Mouse (Mus musculus): ENCODE measurements around the gene Rpl41. TPM values are rescaled to one million over a fixed set of nuclear protein-coding genes. Genes with fewer than 3 reads are reported as not detected.
"Not testable (repeated sequence)": the region's sequence is repeated elsewhere in the genome, so short reads cannot be mapped to it uniquely, and the experiment has no call there.

Gene Rpl41
- total RNA-seq, 2 experiments from 2014 or later = 1,490 to 1,551 TPM

DNA sequence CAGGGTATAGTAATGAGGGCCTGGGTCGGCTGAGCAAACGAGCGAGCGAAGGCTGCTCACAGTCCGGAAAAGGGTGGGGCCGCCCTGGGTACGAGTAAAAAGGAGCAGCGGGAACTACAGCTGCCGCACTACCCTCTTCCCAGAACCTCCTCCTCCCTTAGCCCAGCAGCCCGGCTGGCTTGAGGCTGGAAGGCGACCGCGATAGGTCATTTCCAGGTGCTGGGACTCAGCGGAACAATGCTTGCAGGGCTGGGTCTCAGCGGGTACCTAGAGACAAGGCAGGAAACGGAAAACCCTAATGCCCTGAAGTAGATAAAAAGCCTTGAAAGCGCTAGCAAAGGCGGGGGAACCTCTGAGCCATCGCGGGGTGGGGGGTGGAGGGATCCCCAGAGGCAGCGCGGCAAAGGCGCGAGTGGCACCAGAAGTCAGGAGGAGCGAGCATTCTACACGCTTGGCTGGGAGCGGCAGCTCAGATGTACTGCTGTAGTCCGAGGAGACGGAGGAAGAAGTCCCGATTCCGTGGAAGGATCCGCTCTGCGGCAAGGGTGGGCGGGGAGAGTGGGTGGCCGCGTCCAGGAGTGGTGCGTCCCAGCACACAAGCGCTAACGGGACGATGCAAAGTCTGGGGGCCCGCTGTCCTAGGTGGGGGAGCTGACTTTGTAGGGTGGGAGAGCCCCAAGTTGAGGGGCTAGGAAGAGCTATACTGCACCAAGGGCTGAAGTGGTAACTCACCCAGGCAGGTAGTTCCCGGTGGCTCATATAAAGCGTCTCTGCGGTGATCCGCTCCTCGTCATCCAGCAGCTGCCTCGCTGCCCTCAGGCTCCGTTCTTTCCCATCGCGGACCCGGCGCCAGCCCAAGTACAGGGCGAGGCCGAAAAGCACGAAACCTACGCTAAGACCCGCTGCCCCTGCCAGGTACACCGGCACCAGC is 24.1 kb downstream of the Rpl41 start:
- peak; percentile 60 to 65 for DNase-seq

GRCm38 (mm10) chr10:128524111-128524731 is 24.9 kb downstream of the Rpl41 start:
- DNase-seq = peak in 1 of 2 experiments; percentile 39

DNA sequence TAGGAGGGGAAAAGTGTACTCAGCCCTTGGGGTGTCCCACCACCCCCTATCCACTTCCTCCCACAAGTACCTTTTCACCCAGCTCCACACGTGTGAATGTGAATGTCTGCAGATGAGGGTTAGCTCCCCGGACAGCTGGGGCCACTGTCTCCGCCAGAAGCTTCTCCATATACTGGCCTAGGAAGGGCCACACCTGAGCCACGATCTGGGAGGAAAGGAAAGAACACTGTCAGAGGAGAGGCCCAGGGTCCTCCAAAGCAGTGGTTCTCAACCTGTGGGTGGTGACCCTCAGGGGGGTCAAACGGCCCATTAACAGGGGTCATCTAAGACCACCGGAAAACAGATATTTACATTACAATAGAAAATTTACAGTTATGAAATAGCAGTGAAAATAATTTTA is 26.8 kb downstream of the Rpl41 start:
- no peak for DNase-seq

- DNase-seq = no peak
These were observed 28.5 kb downstream of the Rpl41 start for GRCm38 (mm10) chr10:128520591-128520990.

DNA sequence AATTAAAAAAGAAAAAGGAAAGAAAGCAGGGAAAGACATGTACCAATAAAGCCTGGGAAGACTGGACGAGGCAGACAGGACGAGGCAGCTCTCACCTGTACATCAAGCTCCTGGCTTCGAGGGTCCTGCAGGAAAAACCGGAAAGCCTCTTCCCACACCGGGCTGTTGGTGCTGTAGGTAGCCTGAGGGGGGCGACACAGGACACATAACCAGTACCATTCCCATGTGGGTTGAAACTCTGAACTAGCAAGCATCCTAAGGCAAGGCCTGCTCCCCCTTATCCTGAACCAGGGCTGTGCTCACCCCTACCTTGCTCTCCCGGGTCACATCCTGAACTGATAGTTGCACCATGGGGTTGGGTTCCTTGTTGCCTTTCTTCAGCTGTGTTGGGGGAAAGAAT is 30.3 kb downstream of the Rpl41 start:
- peak; percentile 53 to 74 for DNase-seq

DNA sequence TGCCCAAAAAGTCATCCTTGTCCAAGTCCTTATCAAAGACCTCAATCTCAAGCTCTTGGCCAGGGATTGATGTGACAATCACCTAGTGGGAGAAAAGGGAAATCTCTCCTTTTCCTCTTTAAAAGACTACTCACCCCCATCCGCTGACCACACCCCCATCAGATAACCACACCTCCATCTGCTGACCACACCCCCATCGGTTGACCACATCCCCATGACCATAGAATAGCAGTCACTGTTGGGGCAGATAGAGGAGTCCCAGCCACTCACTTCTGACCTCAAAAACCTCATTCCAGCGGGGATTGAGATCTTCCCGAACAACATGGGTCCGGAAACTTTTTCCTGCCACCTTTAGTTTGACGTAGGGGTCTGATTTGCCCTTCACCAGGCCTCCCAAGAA is 32.4 kb downstream of the Rpl41 start:
- DNase-seq = no peak

GRCm38 (mm10) chr10:128516029-128516428 is 33.1 kb downstream of the Rpl41 start:
- no peak for DNase-seq

- DNase-seq = no peak
These were observed 34.1 kb downstream of the Rpl41 start for GRCm38 (mm10) chr10:128515044-128515443.

GRCm38 (mm10) chr10:128511761-128512160 is 37.3 kb downstream of the Rpl41 start:
- no peak for DNase-seq

GRCm38 (mm10) chr10:128511189-128511588 is 37.9 kb downstream of the Rpl41 start:
- DNase-seq = no peak

DNA sequence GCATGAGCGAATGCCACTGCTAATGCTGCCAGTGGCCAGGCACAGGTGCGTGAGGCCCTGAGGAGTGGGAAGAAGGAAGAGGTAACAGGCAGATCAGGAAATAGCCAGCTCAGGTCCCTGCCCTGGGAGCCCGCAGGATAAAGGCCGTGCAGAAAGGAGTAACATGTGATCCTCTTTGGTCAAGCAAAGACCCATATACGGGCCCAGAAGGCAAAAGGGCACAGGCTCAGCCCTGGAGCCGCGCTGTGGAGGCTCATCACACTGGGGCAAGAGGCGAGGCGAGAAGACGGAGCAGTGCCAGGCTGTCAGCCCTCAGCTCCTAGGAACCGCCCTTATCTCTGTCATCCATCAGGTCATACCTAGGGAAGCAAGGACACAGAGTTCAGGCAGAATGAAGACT is 38.8 kb downstream of the Rpl41 start:
- DNase-seq = no peak

DNA sequence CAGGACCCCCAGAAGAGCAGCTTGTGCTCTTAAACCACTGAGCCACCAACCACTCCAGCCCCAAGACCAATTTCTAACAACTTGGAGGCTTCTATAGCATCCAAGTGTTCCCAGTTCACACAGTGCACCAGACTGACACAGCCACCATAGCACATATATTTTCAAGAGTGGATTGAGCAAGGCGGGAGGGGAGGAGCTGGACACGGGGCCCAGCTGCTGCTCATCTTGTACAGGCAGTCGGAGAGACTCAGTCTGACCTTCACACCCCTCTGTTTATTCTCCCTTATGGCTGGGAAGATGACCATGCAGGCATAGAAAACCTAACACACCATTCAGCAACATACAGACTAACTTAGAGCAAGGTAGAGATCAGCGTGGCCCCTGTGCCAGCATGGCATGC is 39.3 kb downstream of the Rpl41 start:
- no peak for DNase-seq

- DNase-seq = no peak
These were observed 39.9 kb downstream of the Rpl41 start for GRCm38 (mm10) chr10:128509203-128509602.

DNA sequence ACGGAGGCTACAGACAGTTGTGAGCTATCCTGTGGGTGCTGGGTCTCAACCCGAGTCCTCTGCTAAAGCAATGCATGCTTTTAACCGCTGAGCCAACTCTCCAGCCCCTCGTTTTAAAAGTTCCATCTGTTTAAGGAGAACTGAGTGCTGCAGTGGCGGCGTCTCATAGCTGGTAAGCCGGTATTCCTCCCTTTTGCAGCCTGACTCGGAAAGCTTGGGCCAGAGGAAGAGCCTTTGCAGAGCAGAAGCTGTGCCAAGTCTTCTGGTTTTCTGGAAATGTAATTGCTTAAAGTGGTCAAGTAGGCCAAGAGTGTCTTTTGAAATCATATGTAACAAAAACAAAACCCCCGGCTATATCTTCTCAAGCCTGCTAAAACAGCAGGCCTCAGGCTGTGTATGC is 40.8 kb downstream of the Rpl41 start:
- no peak for DNase-seq

DNA sequence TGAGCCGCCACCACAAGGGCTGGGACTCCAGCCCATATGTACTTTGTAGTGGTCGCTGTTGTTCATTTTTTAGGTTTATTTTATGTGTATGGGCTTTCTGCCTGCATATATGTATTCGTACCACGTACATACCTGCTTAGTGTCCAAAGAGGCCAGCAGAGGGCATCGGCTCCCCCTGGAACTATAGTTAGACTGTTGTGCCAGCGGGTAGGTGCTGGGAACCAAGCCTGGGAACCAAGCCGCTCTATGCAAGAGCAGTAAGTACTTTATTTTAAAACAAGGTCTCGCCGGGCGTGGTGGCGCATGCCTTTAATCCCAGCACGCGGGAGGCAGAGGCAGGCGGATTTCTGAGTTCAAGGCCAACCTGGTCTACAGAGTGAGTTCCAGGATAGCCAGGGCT is 43.1 kb downstream of the Rpl41 start:
- no peak for DNase-seq

GRCm38 (mm10) chr10:128505371-128505667 is 43.8 kb downstream of the Rpl41 start:
- DNase-seq = not testable (repeated sequence)

DNA sequence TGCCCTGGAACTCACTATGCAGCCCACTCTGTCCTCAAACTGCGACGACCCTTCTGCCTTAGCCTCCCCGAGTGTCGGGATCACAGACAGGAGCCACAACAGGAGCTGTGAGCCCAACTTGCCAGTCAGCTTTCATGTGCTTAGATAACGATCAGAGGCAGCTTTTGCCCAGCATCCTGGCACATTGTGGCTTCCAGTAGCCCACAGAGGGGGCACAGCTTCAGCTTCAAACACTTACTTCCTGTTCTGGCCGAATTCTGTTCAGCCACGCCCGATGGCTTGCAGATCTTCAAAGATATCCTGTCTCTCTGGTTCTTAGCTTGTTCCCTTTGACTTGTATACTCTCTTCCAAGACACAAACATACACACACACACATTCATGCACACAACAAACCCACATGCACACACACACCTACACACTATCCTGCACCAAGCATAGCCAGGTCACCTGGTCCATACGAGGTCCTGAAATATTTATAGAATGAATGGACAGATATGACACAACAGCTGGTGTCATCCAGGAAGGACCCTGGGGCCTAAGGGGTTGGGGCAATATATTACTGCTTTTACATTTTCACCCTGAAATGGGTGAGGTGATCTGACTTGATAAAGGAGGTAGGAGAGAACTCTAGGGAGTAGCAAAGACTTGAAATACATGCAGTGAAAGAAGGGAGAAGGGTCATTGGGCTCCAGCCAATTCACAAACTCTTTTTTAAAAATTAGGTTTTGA is 44.3 kb downstream of the Rpl41 start:
- DNase-seq = peak in 1 of 2 experiments; percentile 36

- no peak for DNase-seq
These were observed 45.1 kb downstream of the Rpl41 start for GRCm38 (mm10) chr10:128504012-128504411.

GRCm38 (mm10) chr10:128503532-128503931 is 45.6 kb downstream of the Rpl41 start:
- no peak for DNase-seq

GRCm38 (mm10) chr10:128502341-128502740 is 46.8 kb downstream of the Rpl41 start:
- DNase-seq = peak; percentile 64 to 78

DNA sequence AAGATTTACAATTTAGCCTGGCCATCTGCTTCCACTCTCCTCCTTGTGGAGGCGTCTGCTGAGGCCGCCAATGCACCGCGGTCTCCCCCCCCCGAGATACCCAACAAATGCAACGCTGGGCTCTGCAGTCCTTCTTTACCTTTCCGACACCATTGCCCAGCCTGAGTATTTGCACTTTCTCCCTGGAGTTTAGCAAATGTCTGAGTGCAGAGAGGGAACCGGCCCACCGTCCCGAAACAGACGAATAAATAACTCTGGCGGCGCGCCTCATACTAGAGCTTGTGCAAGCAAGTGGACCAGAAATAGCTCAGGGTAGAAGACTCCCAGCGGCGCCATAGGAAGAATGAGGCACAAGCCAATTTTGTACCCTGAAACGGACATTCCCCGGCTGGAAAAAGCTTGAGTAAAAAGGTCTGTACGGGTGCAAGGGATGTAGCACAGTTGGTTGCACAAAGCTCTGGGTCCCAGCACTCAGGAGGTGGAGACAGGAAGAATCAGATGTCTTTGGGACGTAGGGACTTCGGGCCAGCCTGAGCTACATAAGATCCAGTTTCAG is 49.9 kb downstream of the Rpl41 start:
- DNase-seq = peak; percentile 71 to 88

DNA sequence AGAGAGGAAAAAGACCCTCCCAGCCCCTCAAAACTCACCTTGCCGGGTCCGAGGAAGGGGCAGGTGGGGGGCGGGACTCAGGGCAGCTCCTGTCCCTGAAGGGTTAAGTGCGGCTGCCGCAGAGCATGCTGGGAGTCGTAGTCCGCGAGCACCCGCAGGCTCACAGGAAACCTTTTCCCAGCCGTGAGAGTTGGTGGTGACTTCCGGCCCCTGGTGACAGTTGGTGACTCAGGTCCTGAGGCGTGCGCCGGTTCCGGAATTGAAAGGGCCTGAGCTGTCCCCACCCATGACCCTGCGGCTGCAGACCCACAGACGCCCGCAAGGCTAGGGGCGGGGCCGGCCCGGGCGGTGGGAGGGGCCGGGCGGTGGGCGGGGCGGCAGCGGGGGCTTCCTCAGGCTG is 50.5 kb downstream of the Rpl41 start, which contains the start of gene Myl6b:
Gene Myl6b (minus strand): TSS at position 96 of the 400 bp plus-strand sequence.
- peak; percentile 95 to 99 for DNase-seq

Data from heart, adult 18-20 months (tissue).